Mouse (Mus musculus): ENCODE measurements around the gene Bckdhb.
"Not testable (repeated sequence)": the region's sequence is repeated elsewhere in the genome, so short reads cannot be mapped to it uniquely, and the experiment has no call there.

Bckdhb gene

GRCm38 (mm10) chr9:83924878-83925687 is at the start of gene Bckdhb:
Bckdhb (plus strand) TSS chr9:83925145.
- peak; percentile 97 to 99 for DNase-seq (ENCODE audit: low spot score in 2 of 2)

GRCm38 (mm10) chr9:83882191-83882590 is 42.8 kb upstream of the Bckdhb start:
- DNase-seq (ENCODE audit: low spot score in 2 of 2), result no peak

- DNase-seq (ENCODE audit: low spot score in 2 of 2), result no peak
Measured at GRCm38 (mm10) chr9:83886149-83886548, 38.8 kb upstream of the Bckdhb start.

- peak in 1 of 2 experiments; percentile 5 for DNase-seq (ENCODE audit: low spot score in 2 of 2)
Measured at GRCm38 (mm10) chr9:83888214-83888613, 36.7 kb upstream of the Bckdhb start.

- DNase-seq (ENCODE audit: low spot score in 2 of 2), result no peak
Measured at GRCm38 (mm10) chr9:83893073-83893472, 31.9 kb upstream of the Bckdhb start.

- DNase-seq (ENCODE audit: low spot score in 2 of 2), result no peak
Measured at GRCm38 (mm10) chr9:83893767-83894330, 31.1 kb upstream of the Bckdhb start.

GRCm38 (mm10) chr9:83902086-83902485 is 22.9 kb upstream of the Bckdhb start:
- no peak for DNase-seq (ENCODE audit: low spot score in 2 of 2)

- no peak for DNase-seq (ENCODE audit: low spot score in 2 of 2)
Measured at GRCm38 (mm10) chr9:83905820-83906219, 19.1 kb upstream of the Bckdhb start.

GRCm38 (mm10) chr9:83907017-83907416 is 17.9 kb upstream of the Bckdhb start:
- DNase-seq (ENCODE audit: low spot score in 2 of 2), result no peak

- no peak for DNase-seq (ENCODE audit: low spot score in 2 of 2)
Measured at GRCm38 (mm10) chr9:83909836-83910235, 15.1 kb upstream of the Bckdhb start.

GRCm38 (mm10) chr9:83910926-83911325 is 14.0 kb upstream of the Bckdhb start:
- no peak for DNase-seq (ENCODE audit: low spot score in 2 of 2)

GRCm38 (mm10) chr9:83922076-83922475 is 2.9 kb upstream of the Bckdhb start:
- no peak for DNase-seq (ENCODE audit: low spot score in 2 of 2)

- DNase-seq (ENCODE audit: low spot score in 2 of 2), result no peak
Measured at GRCm38 (mm10) chr9:83924356-83924755, 589 bp upstream of the Bckdhb start.

GRCm38 (mm10) chr9:83925688-83926041 is 720 bp downstream of the Bckdhb start:
- DNase-seq (ENCODE audit: low spot score in 2 of 2), result peak in 1 of 2 experiments; percentile 8

GRCm38 (mm10) chr9:83926302-83926701 is 1.4 kb downstream of the Bckdhb start:
- no peak for DNase-seq (ENCODE audit: low spot score in 2 of 2)

- not testable (repeated sequence) for DNase-seq (ENCODE audit: low spot score in 2 of 2)
Measured at GRCm38 (mm10) chr9:83939501-83939900, 14.6 kb downstream of the Bckdhb start.

- DNase-seq (ENCODE audit: low spot score in 2 of 2), result no peak
Measured at GRCm38 (mm10) chr9:83940016-83940415, 15.1 kb downstream of the Bckdhb start.

GRCm38 (mm10) chr9:83940537-83941363 is 15.8 kb downstream of the Bckdhb start:
- DNase-seq (ENCODE audit: low spot score in 2 of 2), result no peak

- no peak for DNase-seq (ENCODE audit: low spot score in 2 of 2)
Measured at GRCm38 (mm10) chr9:83951336-83951735, 26.4 kb downstream of the Bckdhb start.

- peak; percentile 88 to 93 for DNase-seq (ENCODE audit: low spot score in 2 of 2)
Measured at GRCm38 (mm10) chr9:83956632-83957314, 31.8 kb downstream of the Bckdhb start.

GRCm38 (mm10) chr9:83962098-83963086 is 37.4 kb downstream of the Bckdhb start:
- peak; percentile 48 to 75 for DNase-seq (ENCODE audit: low spot score in 2 of 2)

Measured in frontal cortex, postnatal 36 days (tissue).